Mouse (Mus musculus): ENCODE measurements around the gene Smyd4.

Smyd4 gene

DNA sequence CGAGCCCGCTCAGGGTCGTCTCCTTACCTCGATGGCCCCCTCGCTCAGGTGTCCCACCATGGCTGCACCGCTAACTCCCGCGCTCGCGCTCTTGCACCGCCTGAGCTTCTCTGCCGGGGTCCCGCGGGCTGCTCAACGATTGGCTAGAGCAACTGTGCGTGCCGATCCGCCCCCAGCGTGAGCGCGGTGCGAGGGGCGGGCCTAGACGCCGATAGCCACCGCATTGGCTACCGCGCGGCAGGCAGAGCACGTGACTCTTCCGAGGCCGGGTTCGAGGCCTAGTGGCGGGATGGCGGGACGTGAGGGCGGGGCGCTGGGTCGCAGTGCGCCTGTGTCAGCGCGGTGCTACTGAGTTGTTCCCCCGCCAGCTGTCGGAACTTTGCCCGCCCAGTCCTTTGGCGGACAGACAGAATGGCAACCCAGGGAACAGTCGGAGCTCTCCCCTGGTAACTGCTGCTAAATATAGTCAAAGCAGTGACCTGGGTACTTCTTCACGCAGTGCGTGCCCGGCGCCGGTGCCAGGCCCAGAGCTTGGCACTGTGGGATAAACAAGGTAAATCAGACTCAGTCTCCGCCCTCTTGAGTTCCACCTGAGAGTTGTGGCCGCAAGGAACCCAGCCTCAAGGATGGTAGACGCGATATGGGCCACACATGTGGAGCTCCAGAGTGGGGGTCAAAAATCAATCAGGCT lies at the start of gene Smyd4, which contains the start of gene Rpa1:
Gene Smyd4, plus strand, starts transcription at position 235 of the 691 bp plus-strand sequence.
Gene Rpa1, minus strand, starts transcription at position 126 of the 691 bp plus-strand sequence.
- peak; percentile 95 for DNase-seq (ENCODE audit: low spot score)

DNA sequence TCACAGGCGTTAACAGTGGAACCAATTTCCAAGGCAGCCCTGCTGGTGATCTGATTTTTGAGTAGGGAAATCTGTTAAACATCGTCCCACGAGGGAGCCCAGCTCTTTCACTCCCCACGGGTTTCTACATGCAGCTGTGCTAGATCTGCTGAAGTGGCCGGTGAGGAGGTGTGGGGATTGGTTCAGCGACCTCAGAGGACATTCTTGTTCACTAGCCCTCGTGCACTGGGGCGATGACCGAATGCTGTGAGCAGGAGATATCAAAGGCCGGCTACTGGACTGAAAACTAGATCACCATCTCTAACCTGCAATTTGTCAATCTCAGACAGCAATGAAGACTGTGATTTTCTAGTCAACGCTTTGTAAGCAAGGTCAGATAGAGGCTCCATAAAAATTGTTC lies 49.7 kb upstream of the Smyd4 start:
- no peak for DNase-seq (ENCODE audit: low spot score)

DNA sequence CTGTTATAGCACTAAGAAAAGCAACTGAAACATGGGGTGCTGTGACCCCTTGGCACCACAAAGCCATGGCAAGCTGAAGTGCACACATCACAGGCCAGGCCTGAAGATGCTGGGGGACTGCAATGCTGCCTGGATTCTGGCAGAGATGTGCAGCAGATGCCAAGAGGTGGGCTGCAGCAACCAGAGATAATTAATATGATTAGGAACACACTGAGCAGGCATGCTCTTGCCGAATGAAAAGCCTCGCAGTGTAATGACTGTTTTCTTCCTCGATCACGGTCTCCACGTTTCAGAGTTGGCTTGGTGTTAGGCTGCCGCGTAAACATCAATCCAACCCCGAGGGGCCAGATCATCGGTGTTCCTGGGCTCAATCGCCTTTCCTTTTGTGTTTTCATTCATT lies 48.4 kb upstream of the Smyd4 start:
- no peak for DNase-seq (ENCODE audit: low spot score)

DNA sequence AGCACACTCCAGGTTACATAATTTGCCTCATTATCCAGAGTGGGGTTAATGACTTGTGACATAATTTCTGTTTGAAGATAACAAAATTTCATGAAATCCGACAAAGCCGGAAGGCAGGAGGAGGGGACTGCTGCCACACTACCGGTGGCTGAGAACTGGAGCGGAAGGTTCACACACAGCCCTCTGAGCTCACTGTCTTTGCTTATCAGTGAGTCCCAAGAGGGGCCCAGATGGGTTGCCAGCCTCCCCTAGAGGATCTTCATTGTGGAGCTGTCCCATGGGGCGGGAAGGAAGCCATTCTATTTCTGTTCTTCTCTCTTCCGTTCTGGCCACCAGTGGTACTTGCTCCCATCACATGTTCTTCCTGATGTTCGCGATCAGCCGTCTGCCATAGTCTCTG lies 47.3 kb upstream of the Smyd4 start:
- DNase-seq (ENCODE audit: low spot score): no peak

DNA sequence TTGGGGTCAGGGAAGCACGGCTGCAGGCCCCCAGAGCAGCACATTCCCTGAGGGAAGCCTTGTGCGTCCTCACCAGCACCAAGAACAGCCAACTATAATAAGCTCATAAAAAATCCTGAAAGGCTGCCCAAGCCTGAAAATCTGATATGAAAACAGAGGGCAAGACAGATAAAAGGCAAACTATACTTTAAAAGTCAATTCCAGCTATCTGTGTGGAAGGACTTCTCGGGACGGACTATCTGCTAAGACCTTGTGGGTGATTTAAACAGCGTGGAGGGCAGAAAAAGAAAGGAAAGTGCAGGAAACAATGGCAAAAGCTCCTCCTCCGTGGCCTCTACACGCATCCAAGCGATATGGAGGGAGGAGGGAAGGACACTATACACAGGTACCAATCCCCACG lies 43.4 kb upstream of the Smyd4 start:
- DNase-seq (ENCODE audit: low spot score): no peak

DNA sequence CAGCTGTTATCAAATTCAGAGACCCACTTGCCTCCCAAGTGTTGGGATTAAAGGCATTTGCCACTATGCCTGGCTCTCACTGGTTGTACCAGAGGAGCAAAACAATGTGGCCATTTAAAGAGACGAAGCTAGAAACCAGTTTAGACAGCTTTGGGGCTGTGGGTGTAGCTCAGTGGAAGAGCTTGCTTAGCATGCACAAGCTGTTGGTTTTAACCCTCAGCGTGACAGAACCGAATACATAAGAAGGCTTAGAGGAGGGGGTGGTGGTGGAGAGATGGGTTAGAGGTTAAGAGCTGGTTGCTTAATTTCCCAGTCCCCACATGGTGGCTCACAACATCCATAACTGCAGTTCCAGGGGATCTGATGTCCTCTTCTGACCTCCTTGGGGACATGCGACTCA lies 39.6 kb upstream of the Smyd4 start:
- DNase-seq (ENCODE audit: low spot score): no peak

DNA sequence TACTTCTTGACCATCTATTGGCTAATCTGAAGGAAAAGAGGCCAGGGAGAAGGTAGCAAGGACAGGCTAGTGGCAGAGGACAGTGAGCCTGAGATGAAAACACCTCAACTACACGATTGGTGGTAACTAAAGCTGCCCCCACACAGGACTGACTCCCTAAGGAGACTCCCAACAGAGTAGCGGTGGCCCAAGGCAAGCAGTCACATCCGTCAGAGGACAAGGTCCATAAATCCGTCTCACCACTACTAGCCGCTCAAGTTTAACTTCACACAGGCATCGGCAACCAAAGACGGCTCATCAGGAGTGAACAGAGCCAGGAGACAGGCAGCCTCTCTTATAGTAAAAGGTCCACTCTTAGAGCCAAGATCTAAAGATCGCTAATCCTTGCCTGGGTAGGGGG lies 37.4 kb upstream of the Smyd4 start:
- DNase-seq (ENCODE audit: low spot score): no peak

DNA sequence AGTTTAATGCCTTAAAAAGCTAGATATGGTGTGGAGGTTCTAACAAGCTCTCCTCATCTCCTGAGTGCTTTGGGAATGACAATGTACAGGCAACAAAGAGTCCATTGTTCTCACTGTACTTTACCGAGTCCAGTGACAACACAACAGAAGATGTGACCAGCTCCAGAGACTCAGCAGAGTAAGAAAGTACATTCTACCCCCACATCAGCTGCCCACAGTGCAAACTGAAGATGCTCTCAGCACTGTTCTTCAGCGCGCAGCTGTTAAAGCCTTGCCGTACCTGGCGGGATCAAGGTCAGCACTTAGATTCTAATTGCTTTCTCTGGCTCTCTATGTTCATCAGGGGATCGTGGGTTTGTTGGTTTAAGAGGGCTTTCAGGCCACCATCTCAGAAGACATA lies 36.5 kb upstream of the Smyd4 start:
- no peak for DNase-seq (ENCODE audit: low spot score)

DNA sequence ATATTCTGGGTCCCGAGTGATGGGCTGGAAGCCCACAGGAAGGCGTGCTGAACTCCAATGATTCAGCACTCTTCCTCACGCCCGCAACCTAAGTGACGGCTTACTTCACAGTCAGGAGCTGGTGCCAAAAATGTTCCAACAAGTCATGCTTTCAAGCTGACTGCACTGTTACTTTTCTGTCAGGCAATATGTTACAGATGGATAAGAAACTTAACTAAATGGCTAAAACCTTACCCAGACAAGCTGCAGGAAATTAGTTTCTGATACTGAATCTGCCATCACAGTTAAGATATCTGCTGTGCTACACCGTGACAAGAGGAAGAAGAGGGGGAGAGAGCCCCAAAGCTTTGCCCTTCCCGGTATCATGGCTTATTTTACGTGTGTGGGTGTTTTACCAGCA lies 34.4 kb upstream of the Smyd4 start:
- DNase-seq (ENCODE audit: low spot score): no peak

DNA sequence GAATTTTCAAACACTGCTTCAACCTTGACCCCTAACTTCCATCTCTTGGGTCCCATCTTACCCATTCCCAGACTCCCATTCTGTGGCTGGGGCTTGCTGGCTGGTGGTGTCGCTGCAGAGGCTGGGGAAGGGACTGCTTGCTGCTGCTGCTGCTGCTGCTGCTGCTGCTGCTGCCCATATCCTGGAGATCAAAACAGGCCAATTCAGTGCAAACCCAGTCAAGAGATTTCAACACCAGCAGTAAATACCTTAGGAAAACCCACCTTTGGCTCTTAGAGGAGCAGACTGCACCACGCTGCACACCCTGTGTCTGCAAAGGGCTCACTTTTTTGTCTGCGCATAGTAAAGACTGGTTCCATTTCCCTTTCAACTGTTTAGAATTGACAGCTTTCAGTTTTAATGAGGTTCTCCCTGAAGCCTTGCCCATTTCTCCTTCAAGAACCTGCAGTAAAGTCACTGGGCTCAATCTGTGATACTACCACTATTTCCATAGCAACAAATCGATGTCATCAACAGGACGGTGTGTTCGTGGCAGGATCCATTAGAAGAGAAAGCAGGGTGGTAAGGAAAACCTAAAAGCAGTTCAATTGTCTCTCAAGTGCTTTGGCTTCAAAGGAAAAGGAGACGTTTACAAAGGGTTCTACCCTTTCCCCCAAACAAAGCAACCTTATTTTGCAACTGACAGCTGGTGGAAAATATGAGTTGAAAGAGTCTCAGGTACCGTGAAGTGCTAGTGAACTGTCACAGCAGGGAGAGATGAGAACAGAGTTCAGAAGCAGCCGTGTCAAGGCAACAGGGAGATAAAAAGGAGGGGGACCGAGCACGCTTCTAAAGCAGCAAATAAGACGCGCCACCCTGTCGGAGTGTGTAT lies 29.6 kb upstream of the Smyd4 start:
- peak; percentile 81 for DNase-seq (ENCODE audit: low spot score)

DNA sequence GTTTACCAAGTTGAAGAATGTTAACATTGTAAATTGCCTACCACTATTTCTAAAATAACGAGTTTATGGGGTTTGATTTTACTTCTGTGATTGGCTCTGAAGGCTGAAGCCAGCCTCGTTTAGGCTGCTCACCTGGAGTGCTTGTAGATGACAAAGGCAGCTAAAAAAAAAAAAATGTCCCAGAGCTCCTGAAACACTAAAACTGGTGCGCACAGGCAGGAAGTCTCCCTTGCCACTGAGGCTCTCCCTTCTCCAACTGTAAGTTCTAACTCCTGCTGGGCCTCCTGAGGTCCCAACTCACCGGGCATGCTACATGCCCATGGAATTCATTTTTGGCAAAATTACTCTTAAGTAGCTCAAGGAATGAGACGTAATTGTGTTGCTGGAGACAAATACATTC lies 29.0 kb upstream of the Smyd4 start:
- no peak for DNase-seq (ENCODE audit: low spot score)

DNA sequence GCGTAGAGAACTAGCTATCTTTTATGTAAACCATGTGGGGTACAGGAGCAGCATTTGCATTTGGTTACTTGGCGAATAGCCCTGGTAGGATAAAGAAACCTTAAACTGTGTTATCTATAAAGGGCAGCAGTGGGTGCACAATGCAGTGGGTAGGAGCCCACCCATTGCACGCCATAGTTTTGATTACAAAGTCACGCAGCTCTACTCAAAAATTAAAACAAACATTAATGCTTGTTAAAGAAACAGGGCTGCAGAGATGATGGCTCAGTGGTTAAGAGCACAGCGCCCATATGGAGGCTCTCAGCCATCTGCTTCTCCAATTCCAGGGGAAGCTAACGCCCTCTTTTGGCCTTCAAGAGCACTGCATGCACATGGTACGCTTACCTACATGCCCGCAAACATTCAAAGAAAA lies 24.9 kb upstream of the Smyd4 start:
- peak; percentile 47 for DNase-seq (ENCODE audit: low spot score)

DNA sequence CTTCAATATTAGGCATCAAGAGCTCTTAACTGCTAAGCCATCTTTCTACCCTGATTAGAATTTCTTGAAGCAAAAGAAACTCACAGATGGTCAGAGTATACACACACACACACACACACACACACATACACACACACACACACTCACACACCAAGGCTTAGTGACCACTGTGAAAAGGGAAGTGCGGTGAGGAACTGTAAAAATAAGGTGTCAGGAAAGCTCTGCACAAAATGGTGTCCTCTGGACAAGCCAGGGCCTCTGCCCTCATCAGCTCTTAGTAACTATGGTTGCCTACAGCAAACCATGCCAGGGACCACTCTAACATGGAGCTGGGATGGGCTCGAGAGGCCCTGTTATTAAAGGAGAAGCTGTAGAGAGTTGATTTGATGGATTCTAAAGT lies 23.8 kb upstream of the Smyd4 start:
- DNase-seq (ENCODE audit: low spot score): no peak

DNA sequence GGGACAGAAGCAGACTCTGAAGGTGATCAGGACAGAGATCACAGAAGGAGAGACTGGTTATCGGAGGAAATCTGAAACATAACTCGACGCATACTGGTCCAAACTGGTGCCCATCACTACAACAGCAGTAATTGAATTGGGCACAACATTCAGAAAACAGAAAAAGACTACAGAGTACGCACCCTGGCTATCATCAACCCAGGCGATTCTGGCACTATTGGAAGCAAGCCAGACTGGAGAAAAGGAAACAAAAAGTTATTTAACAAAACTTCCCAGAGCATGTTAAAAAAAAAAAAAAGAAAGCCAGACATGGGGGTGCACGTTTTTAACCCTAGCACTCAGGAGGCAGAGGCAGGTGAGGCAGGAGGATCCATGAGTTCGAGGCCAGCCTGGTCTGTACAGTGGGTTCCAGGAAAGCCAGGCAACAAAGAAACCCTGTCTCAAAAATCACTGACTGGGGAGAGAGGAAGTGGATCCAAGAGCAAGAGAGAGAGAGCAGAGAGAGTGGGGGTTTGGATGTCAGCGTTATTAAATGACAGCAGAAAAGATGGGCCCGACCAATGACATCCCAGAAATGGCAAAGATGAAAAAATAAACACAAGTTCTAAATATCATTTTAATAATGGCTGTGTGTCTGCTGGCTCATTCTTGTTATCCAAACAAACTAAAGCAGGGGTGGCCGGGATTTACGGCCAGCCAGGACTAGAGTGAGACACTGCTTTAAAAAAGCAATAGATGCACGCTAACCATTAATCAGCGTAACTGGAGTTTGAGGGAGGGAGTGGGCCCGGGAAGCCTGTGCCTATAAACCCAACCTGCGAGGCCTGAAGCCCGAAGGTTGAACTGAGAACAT lies 22.9 kb upstream of the Smyd4 start:
- no peak for DNase-seq (ENCODE audit: low spot score)

DNA sequence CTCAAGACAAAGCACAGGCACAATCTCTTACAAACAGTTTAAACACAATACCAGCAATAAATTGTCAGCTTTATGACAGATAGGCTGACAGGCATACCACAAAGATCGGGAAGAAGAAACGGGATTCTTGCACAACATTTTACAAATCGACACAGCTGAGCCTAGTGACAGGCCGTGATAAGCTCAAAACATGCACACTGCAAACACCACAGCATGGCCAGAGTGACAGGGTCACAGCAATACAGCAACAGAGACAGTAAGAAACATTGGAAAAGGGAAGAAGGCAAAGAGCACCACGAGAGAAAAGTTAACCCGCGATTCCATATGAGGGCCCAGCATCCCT lies 22.3 kb upstream of the Smyd4 start:
- no peak for DNase-seq (ENCODE audit: low spot score)

DNA sequence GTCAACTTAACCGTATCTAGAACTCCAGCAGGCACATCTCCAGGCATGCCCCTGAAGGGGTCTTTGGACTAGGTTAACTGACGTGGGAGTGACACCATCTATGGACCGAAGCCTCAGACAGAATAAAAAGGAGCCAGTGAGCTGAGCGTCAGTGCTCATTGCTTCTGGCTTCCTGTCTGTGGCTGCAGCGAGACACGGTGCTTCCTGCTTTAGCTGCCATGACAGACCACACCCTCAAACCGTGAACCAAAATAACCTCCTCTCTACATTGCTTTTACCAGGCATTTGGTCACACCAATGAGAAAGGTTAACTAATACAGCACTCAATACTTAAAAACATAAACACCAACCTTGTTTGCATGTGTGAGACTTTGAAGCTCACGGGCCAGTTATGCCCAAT lies 11.6 kb upstream of the Smyd4 start:
- DNase-seq (ENCODE audit: low spot score): peak; percentile 85

DNA sequence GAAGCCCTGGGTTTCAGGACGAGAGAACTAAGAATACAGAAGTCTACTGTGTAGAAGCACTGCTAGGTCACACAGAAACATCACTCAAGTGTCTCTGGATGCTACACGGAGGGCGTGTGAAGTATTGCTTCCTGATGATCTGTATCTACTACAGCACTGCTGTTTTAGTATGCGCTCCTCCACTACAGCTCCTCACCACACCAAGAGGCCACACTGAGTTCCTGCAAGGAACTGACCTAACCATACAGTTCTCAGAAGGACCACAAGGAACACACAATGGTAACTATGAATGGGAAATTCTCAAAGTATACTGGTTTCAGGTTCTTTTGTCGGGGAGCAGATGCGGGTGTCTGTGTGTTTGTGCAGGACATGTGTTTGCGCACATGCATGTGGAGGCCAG lies 11.0 kb upstream of the Smyd4 start:
- peak; percentile 38 for DNase-seq (ENCODE audit: low spot score)

DNA sequence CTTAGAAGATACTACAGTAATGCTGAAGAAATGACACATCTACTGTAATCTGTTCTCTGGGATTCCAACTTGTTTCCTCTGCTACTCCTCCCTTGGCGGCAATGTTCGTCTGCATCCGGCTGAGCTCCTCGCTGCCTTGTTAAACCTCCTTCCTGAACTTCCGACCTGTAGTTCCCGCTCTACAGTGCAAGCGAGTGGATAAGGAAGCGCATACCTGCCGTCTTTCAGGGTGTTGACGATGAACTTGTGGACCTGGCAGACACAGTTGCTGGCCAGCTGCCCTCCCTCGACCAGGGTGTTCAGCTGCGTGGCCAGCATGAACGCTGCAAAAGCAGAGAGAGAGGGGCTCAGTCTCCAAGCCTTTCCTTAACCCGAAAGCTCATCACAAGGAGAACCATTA lies 8.2 kb upstream of the Smyd4 start:
- DNase-seq (ENCODE audit: low spot score): no peak

DNA sequence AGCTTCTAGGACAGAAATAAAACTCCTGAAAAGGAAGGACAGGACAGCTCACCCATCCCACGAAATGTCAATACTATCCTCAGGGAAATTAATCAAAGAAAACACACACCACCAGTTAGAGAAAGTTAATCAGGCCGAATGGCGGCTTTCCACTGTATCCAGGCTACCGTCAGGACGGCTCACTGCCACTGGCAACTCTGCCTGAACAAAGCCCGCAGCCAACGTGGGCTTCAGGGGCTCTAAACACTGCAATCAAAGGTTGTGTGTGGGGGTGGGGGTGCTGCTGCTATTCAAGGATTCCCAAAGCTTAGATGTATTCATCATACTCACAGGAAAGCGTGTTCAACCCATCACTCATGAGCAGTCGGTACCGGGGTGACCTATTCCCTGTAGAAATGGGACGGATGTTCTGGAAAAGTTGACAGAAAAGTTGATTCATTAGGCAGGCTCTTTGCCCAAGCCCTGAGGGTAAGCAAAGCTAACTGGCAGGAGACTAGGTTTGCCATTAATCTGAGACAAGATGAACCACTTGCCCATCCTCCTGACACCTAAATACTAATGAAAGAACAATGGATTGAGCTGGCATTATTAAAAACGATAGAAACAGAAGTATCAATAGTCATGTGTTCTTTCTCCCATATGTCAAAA lies 7.4 kb upstream of the Smyd4 start:
- no peak for DNase-seq (ENCODE audit: low spot score)

DNA sequence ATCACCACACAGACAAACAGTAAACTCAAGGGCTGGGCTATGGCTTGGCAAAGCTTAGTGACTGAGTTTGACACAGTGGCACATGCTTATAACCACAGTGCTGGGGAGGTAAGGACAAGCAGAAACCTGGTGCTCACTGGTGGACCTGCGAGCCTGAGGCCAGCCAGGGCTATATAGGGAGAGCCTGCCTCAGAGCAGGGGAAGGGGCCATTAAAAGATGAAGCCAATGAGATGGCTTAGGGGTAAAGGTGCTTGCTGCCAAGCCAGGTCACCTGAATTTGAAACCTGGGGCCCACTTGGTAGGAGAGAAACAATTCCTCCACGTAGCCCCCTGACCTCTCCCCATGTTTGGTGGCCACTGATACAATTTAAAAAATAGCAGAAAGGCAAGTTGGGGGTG lies 5.1 kb upstream of the Smyd4 start:
- DNase-seq (ENCODE audit: low spot score): no peak

DNA sequence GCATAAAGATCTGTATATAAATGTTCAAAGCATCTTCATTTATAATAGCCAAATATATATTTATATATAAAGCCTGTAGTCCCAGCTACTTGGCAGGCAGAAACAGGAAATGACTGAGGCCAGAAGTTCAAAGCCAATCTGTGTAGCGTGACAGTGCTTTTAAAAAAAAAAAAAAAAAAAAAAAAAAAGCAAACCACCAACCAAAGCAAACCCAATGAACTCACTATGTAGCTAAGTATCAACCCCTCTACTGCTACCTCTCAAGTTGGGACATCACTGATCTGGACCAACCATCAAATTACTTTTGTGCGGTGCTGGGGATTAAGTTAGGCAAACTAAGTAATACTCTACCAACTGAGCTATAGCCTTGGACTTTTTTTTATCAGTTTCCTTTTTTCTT lies 4.1 kb upstream of the Smyd4 start:
- peak; percentile 28 for DNase-seq (ENCODE audit: low spot score)

DNA sequence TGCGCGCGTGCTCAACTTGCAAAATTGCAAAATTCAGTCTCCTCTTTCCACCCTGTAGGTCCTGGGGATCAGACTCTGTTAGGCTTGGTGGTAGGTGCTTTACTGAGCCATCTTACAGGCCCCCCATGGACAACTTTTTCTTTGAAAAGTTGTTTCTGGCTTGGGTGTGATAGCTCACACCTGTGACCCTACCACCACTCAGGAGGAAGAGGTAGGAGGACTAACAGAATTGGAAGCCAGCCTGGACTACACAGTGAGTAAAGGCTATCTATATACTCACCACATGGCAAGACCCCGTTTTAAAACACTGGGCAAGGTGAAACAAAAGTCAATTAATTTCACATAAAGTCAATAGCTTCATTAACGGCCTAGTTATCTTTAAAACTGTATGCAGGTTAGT lies 3.5 kb upstream of the Smyd4 start:
- DNase-seq (ENCODE audit: low spot score): no peak

All from T-cell, adult 2 months (primary cell).